Mouse (Mus musculus): ENCODE measurements at regions not wholly inside any gene's neighbourhood (a gene's known extent, or its start where the extent isn't known, plus 50 kb on each side); places are given as distances from the start of the nearest gene placed in this dataset.

GRCm38 (mm10) chr5:64736985-64737384 lies 66.2 kb upstream of the Klf3 start:
- in situ Hi-C loops (cut with MboI; ENCODE audit: low pct_ligation_motif_present, low pct_unique_long_range_greater_than_20kb, low sequenced_read_pairs), result no loop called here
- dilution Hi-C loops (cut with MboI; ENCODE audit: extremely low pct_ligation_motif_present, extremely low pct_unique_long_range_greater_than_20kb, low sequenced_read_pairs), result no loop called here
- no peak overlapping the region for H3K27ac ChIP-seq (ENCODE audit: insufficient read depth, low read depth)

GRCm38 (mm10) chr5:64738096-64738780 lies 65.0 kb upstream of the Klf3 start:
- Histone ChIP-seq H3K9ac (ENCODE audit: insufficient read depth, low read depth) (no peak overlapping the region), H3K27me3 (replicated peaks) (no peaks in the 10 kb centered on the region), H3K79me2 (replicated peaks; ENCODE audit: control insufficient read depth, extremely low read depth, insufficient read depth, poor library complexity, severe bottlenecking) (no peaks in the 10 kb centered on the region), H3K36me3 (replicated peaks in 1 of 2; ENCODE audit: control insufficient read depth in 1 of 2, insufficient read depth in 1 of 2, low read length in 1 of 2) (no peaks in the 10 kb centered on the region), H3K9me3 (replicated peaks; ENCODE audit: low read length) (no peaks in the 10 kb centered on the region), H3K27ac (ENCODE audit: insufficient read depth, low read depth) (no peak overlapping the region), H3K4me2 (ENCODE audit: insufficient read depth, low read depth, poor library complexity, severe bottlenecking) (no peak overlapping the region), H3K4me1 (ENCODE audit: control insufficient read depth in 1 of 2, insufficient read depth in 2 of 2) (no peaks in the 10 kb centered on the region), H3K4me3 (replicated peaks in 1 of 3; ENCODE audit: low read depth in 2 of 3, low read length in 2 of 3, poor library complexity in 1 of 3) (no peak overlapping the region)
- in situ Hi-C loops (cut with MboI; ENCODE audit: low pct_ligation_motif_present, low pct_unique_long_range_greater_than_20kb, low sequenced_read_pairs) (no loop called here), dilution Hi-C loops (cut with MboI; ENCODE audit: extremely low pct_ligation_motif_present, extremely low pct_unique_long_range_greater_than_20kb, low sequenced_read_pairs) (no loop called here)
- no peak for DNase-seq (ENCODE audit: extremely low read depth)
- TF ChIP-seq MAX (IDR thresholded peaks at IDR 0.05; ENCODE audit: low read length), result no peak
- no peak for TF ChIP-seq TCF12 (IDR thresholded peaks at IDR 0.05; ENCODE audit: low read depth, low read length)
- no peak for TF ChIP-seq ELF1 (IDR thresholded peaks at IDR 0.05; ENCODE audit: low read depth, low read length)
- TF ChIP-seq POLR2AphosphoS2 (IDR thresholded peaks at IDR 0.05; ENCODE audit: low read depth, low read length), result no peak
- TF ChIP-seq EP300 (IDR thresholded peaks at IDR 0.05; ENCODE audit: low read length), result no peak
- no peak for TF ChIP-seq ZKSCAN1 (IDR thresholded peaks at IDR 0.05; ENCODE audit: borderline replicate concordance, low read depth, low read length)

More at GRCm38 (mm10) chr5:64736985-64737384, 66.2 kb upstream of the Klf3 start:
- Histone ChIP-seq H3K9ac (ENCODE audit: insufficient read depth, low read depth) (no peak overlapping the region), H3K4me3 (replicated peaks in 1 of 3; ENCODE audit: low read depth in 2 of 3, low read length in 2 of 3, poor library complexity in 1 of 3) (no peak overlapping the region), H3K79me2 (replicated peaks; ENCODE audit: control insufficient read depth, extremely low read depth, insufficient read depth, poor library complexity, severe bottlenecking) (no peaks in the 10 kb centered on the region), H3K9me3 (replicated peaks; ENCODE audit: low read length) (no peaks in the 10 kb centered on the region), H3K36me3 (replicated peaks in 1 of 2; ENCODE audit: control insufficient read depth in 1 of 2, insufficient read depth in 1 of 2, low read length in 1 of 2) (no peaks in the 10 kb centered on the region), H3K4me2 (ENCODE audit: insufficient read depth, low read depth, poor library complexity, severe bottlenecking) (no peak overlapping the region), H3K27me3 (replicated peaks) (no peaks in the 10 kb centered on the region), H3K4me1 (ENCODE audit: control insufficient read depth in 1 of 2, insufficient read depth in 2 of 2) (no peaks in the 10 kb centered on the region)
- no peak for DNase-seq (ENCODE audit: extremely low read depth)
- TF ChIP-seq PAX5 (IDR thresholded peaks at IDR 0.05; ENCODE audit: low read length), result no peak
- TF ChIP-seq SMC3 (IDR thresholded peaks at IDR 0.05; ENCODE audit: low read depth, low read length), result no peak
- no peak for TF ChIP-seq MAX (IDR thresholded peaks at IDR 0.05; ENCODE audit: low read length)
- TF ChIP-seq RAD21 (IDR thresholded peaks at IDR 0.05; ENCODE audit: low read depth, low read length), result no peak
- TF ChIP-seq MAFK (IDR thresholded peaks at IDR 0.05; ENCODE audit: insufficient replicate concordance, low read length), result peak; percentile 57; the same call in 1 of the 2 replicates
- TF ChIP-seq USF2 (conservative IDR thresholded peaks at IDR 0.05; ENCODE audit: low read depth, low read length), result no peak

GRCm38 (mm10) chr5:64738781-64739310 lies 64.3 kb upstream of the Klf3 start:
- Histone ChIP-seq H3K27ac (ENCODE audit: insufficient read depth, low read depth) (no peak overlapping the region), H3K9ac (ENCODE audit: insufficient read depth, low read depth) (no peak overlapping the region), H3K79me2 (replicated peaks; ENCODE audit: control insufficient read depth, extremely low read depth, insufficient read depth, poor library complexity, severe bottlenecking) (no peaks in the 10 kb centered on the region), H3K4me3 (replicated peaks in 1 of 3; ENCODE audit: low read depth in 2 of 3, low read length in 2 of 3, poor library complexity in 1 of 3) (no peak overlapping the region), H3K36me3 (replicated peaks in 1 of 2; ENCODE audit: control insufficient read depth in 1 of 2, insufficient read depth in 1 of 2, low read length in 1 of 2) (no peaks in the 10 kb centered on the region), H3K4me2 (ENCODE audit: insufficient read depth, low read depth, poor library complexity, severe bottlenecking) (no peak overlapping the region), H3K4me1 (ENCODE audit: control insufficient read depth in 1 of 2, insufficient read depth in 2 of 2) (no peaks in the 10 kb centered on the region), H3K27me3 (replicated peaks) (no peaks in the 10 kb centered on the region), H3K9me3 (replicated peaks; ENCODE audit: low read length) (no peaks in the 10 kb centered on the region)
- in situ Hi-C loops (cut with MboI; ENCODE audit: low pct_ligation_motif_present, low pct_unique_long_range_greater_than_20kb, low sequenced_read_pairs) (no loop called here), dilution Hi-C loops (cut with MboI; ENCODE audit: extremely low pct_ligation_motif_present, extremely low pct_unique_long_range_greater_than_20kb, low sequenced_read_pairs) (no loop called here)
- TF ChIP-seq MAZ (IDR thresholded peaks at IDR 0.05; ENCODE audit: low read depth, low read length), result no peak
- no peak for TF ChIP-seq KAT2A (IDR thresholded peaks at IDR 0.05; ENCODE audit: insufficient replicate concordance, low read length)
- no peak for TF ChIP-seq BHLHE40 (IDR thresholded peaks at IDR 0.05; ENCODE audit: low read depth, low read length)
- TF ChIP-seq CHD1 (IDR thresholded peaks at IDR 0.05; ENCODE audit: low read depth, low read length), result no peak
- TF ChIP-seq PAX5 (IDR thresholded peaks at IDR 0.05; ENCODE audit: low read length), result no peak
- no peak for TF ChIP-seq SMC3 (IDR thresholded peaks at IDR 0.05; ENCODE audit: low read depth, low read length)
- TF ChIP-seq MEF2A (IDR thresholded peaks at IDR 0.05; ENCODE audit: borderline replicate concordance, low read depth, low read length), result no peak
- TF ChIP-seq GABPA (IDR thresholded peaks at IDR 0.05; ENCODE audit: insufficient replicate concordance, low read depth, low read length), result no peak
- no peak for TF ChIP-seq RAD21 (IDR thresholded peaks at IDR 0.05; ENCODE audit: low read depth, low read length)
- DNase-seq (ENCODE audit: extremely low read depth), result no peak

All from CH12.LX (cell line).